Mouse (Mus musculus) liver, adult 2 months (tissue): ENCODE data around the gene Xrcc3.

Experiments used
- CTCF ChIP-seq: fragments of 200-500 bp; IDR thresholded peaks from 2 replicates; pipeline ENCODE4 v1.5.1; 2011; ENCODE audit warnings: low read depth, low read length, control low read depth
- POLR2A ChIP-seq: fragments of 200-500 bp; IDR thresholded peaks from 2 replicates; pipeline ENCODE4 v1.6.1; 2011; ENCODE audit warnings: low read length, control low read depth; ENCODE audit not compliant: insufficient read depth; ENCODE audit errors: extremely low read depth

GRCm38 (mm10) chr12:111768322-111768928, 45.2 kb downstream of the Xrcc3 start:
- no peak for TF ChIP-seq POLR2A
- no peak for TF ChIP-seq CTCF
